In the genomic region with DNA sequence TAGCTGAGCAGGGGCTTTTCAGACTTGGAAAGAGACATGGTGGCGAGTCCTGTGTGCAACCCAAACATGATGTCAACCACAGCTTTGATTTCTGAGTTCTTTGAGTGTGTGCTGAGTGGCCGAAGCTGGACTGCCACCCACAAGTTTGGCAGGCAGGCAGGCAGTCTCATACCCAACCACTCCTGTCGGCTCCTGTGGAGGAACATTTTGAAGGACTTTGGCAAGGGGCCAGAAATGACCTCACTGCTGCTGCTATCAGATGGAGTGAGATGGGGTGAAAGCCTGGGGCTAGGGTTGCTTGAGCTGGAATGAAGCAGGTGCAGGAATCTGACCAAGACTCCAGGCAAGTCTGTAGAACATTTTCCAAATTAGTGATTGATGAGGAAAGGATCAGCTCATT, we compare ENCODE assay signal across 9 mouse cellular contexts.
DNase-seq lines count a peak whose midpoint lies in the region; ATAC-seq and TF ChIP-seq lines count a peak whose summit lies in the region.
"Had no signal": no experiment of that assay in that cellular context is flagged by ENCODE, and none has a peak within 500 bp of the region (broad histone marks: within the 10 kb centered on the region; RNA-seq: fewer than 3 reads in every experiment).

No protein-coding gene starts in this region.

- H3K36me3 ChIP-seq in heart, embryonic 10.5 days, result no peaks in the 10 kb centered on the region
- no peaks in the 10 kb centered on the region for H3K36me3 ChIP-seq in lung, embryonic 14.5 days (ENCODE audit: insufficient read depth)
- H3K36me3 ChIP-seq in midbrain, embryonic 16.5 days (ENCODE audit: control insufficient read depth, insufficient read depth, low read length), result no peaks in the 10 kb centered on the region
- H3K36me3 ChIP-seq: neural tube, embryonic 13.5 days had no signal

- no peak overlapping the region for H3K27ac ChIP-seq in heart, embryonic 10.5 days
- H3K27ac ChIP-seq in lung, embryonic 14.5 days (ENCODE audit: low read depth), result no peak overlapping the region
- H3K27ac ChIP-seq in midbrain, embryonic 16.5 days (ENCODE audit: low read length), result no peak overlapping the region
- H3K27ac ChIP-seq: neural tube, embryonic 13.5 days had no signal

- 0 out of 2 replicates have a peak, but pooled peaks cover 4% of the 10 kb centered on the region for H3K9me3 ChIP-seq in heart, embryonic 10.5 days
- H3K9me3 ChIP-seq in lung, embryonic 14.5 days (ENCODE audit: low read depth, low read length), result no peaks in the 10 kb centered on the region
- H3K9me3 ChIP-seq in midbrain, embryonic 16.5 days (replicated peaks; ENCODE audit: control insufficient read depth, low read length, poor library complexity, severe bottlenecking), result 0 out of 2 replicates have a peak, but pooled peaks cover 2% of the 10 kb centered on the region

- no peak for ATAC-seq in cerebellum, adult (ENCODE audit: insufficient number of reproducible peaks, low FRiP score, low TSS enrichment)
- peak; percentile 71 for ATAC-seq in lung, embryonic 14.5 days (ENCODE audit: insufficient read depth)
- ATAC-seq in megakaryocyte progenitor cell, adult 5-6 weeks (replicated peaks; ENCODE audit: poor library complexity), result no peak
- no peak for ATAC-seq in midbrain, embryonic 16.5 days

- H3K4me1 ChIP-seq in heart, embryonic 10.5 days, result peaks cover 15% of the 10 kb centered on the region; the same call in 1 of the 2 replicates
- peaks cover 13% of the 10 kb centered on the region for H3K4me1 ChIP-seq in lung, embryonic 14.5 days (ENCODE audit: insufficient read depth)
- peaks cover 3% of the 10 kb centered on the region; the same call in 1 of the 2 replicates for H3K4me1 ChIP-seq in midbrain, embryonic 16.5 days (ENCODE audit: control insufficient read depth, insufficient read depth, low read length)

- H3K27me3 ChIP-seq in heart, embryonic 10.5 days (ENCODE audit: insufficient read depth, poor library complexity, severe bottlenecking), result peaks cover 27% of the 10 kb centered on the region
- H3K27me3 ChIP-seq in lung, embryonic 14.5 days (ENCODE audit: insufficient read depth, low read length), result no peaks in the 10 kb centered on the region
- no peaks in the 10 kb centered on the region for H3K27me3 ChIP-seq in midbrain, embryonic 16.5 days (ENCODE audit: control insufficient read depth, insufficient read depth, low read depth, low read length)
- H3K27me3 ChIP-seq: neural tube, embryonic 13.5 days had no signal

- DNase-seq in cerebellum, adult 11-12 months, result peak; percentile 4
- peak; percentile 62 to 74 for DNase-seq in adrenal gland, adult 18-20 months (ENCODE audit: low spot score in 2 of 2)
- DNase-seq in heart, embryonic 10.5 days (ENCODE audit: low spot score), result peak; percentile 88
- DNase-seq in lung, embryonic 14.5 days, result peak; percentile 94
- DNase-seq in left cerebral cortex, adult 11 months (ENCODE audit: low spot score), result no peak

- no peak overlapping the region for H3K4me2 ChIP-seq in lung, embryonic 14.5 days
- H3K4me2 ChIP-seq in midbrain, embryonic 16.5 days (ENCODE audit: low read length), result no peak overlapping the region
- H3K4me2 ChIP-seq: neural tube, embryonic 13.5 days had no signal

- TF ChIP-seq CTCF in lung, embryonic 14.5 days (IDR thresholded peaks at IDR 0.05; ENCODE audit: low read depth), result no peak

- 48% methylated on average over 3 of the region's 3 CpGs for WGBS in heart, embryonic 10.5 days
- WGBS in lung, embryonic 14.5 days, result 23% methylated on average over 3 of the region's 3 CpGs
- WGBS in midbrain, embryonic 16.5 days, result 73% methylated on average over 3 of the region's 3 CpGs

- no peak overlapping the region for H3K9ac ChIP-seq in lung, embryonic 14.5 days
- no peak overlapping the region for H3K9ac ChIP-seq in midbrain, embryonic 16.5 days (ENCODE audit: low read depth, low read length)
- H3K9ac ChIP-seq: neural tube, embryonic 13.5 days had no signal

- H3K4me3 ChIP-seq in heart, embryonic 10.5 days, result no peak overlapping the region
- H3K4me3 ChIP-seq in lung, embryonic 14.5 days (ENCODE audit: low read depth, low read length), result no peak overlapping the region
- no peak overlapping the region for H3K4me3 ChIP-seq in midbrain, embryonic 16.5 days (ENCODE audit: low read depth, low read length)
- H3K4me3 ChIP-seq: neural tube, embryonic 13.5 days had no signal
